Mouse (Mus musculus) kidney, postnatal 14 days (tissue): Measurements from ENCODE around the gene Uri1.
A peak's percentile ranks its signal among the peaks of the same experiment; 100 is the strongest.

Experiments
- DNase-seq: peaks from one replicate; pipeline ENCODE4 v3.0.0; 2022; ENCODE audit warnings: mixed read lengths

Uri1 gene

DNA sequence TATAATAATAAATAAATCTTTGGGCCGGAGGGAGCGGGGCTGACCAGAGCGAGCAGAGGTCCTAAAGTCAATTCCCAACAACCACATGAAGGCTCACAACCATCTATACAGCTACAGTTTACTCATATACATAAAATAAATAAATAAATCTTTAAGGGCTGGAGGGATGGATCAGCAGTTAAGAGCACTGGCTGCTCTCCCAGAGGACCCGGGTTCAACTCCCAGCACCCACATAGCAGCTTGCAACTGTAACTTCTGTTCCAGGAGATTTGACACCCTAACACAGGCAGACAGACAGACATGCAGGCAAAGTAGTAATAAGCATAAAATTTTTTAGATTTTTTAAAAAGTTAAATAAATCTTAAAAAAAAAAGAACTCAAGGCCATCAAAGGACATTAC is 10.5 kb downstream of the Uri1 start:
- no peak for DNase-seq

DNA sequence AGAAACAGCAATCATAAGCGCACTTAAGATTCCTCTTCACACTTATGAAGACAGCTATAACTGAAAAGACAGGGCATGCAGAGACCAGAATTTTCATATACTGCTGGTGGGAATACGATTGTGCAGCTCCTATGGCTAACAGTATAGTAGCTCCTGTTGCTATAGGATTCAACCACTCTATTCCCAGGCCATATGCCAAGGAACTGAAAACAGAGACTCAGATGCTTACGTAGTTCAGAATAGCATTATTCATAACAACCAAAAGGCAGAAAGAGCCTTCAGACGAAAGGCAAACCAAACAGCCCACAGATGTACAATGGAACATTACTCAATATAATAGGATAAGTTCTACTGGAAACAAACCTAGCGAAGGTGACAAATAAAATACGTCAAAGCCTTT is 15.0 kb downstream of the Uri1 start:
- no peak for DNase-seq

DNA sequence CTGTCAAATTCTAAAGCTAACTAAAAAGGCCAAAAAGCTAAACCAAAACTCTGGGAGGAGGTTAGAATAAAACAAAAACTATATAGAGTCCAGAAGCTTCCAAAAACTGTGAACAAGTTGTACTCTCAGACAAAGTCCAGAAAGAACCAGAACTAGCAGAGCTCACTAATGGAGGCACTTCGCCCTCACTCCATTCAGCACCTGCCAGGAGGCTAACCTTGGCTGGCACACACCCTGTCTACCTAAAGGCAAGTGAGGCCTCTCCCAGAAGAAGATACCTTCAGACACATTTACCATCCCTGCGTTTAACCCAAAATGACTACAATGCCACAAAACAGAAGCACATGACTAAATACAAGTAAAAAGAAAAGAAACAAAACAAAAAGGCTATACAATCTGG is 20.9 kb downstream of the Uri1 start:
- peak; percentile 14 for DNase-seq

DNA sequence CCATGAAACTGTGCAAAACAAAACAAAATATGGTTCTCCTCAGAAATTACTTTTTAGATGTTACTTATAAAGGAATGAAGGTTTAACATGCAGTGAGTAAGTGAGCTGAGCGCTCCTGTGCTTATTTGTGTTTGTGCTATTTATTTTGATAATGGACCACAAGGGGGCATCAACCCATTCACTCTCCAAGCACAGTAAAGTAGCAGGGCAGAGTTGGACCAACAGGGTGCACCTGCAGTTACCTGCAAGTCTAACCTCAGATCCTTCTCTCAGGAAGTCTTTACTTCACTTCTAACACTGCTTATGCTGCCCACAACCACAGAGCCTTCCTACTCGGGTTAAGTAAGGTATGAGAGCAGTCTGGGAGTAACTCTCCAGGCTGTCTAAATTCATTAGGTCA is 23.7 kb downstream of the Uri1 start:
- peak; percentile 13 for DNase-seq

DNA sequence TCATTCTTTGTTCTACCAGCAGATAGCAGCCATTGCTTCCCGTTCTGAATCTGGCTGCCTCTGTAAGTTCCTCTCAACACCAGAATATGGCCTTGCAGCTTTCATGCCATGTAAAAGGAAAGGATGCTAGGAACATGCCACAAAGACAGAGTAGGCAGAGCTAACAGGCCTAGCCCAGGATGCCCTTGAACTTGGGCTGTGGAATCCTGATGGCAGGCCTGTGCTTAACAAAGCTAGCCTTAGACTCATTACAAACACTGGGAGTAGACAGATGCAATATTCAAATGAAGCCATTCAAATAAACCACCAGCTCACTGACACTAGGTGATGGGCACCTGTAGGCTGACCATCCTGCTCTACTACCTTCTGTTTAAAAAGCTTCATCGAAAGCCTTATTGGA is 30.5 kb downstream of the Uri1 start:
- DNase-seq, result no peak

DNA sequence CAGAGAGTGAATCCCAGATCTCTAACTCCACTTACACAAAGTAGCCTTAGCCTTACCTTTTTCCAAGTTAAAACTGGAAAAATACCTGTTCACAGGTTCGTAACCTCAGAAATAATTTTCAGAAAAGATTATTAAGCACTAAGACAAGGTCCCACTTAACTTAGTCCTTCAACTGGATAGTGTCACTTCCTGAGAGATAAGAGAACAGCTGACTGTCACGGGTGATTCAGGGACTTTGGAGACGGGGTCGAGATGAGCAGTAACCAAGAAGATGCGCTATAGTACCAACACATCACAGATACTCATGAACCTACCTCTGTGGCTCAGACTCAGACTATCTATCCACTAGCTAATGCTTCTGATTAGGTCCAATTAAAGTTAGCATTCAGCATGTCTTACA is 38.5 kb downstream of the Uri1 start:
- DNase-seq, result no peak

DNA sequence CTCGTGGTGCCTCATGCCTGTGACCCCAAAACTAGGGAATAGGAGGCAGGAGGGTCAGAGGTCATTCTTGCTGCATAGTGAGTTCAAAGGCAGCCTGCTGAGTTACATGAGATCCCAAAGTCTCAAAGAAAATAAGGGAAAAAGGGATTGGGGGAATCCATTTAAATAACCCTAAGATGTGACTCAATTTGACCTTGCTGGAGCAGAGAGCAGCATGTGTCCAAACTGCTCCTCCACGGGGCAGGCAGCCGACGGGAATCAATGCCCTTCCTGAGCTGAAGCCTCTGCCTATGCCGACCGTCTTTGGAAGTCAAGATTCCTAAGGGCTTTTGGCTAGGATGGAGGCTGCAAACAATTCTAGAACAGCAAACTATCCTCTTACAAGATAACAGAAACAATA is 39.9 kb downstream of the Uri1 start:
- DNase-seq, result no peak

DNA sequence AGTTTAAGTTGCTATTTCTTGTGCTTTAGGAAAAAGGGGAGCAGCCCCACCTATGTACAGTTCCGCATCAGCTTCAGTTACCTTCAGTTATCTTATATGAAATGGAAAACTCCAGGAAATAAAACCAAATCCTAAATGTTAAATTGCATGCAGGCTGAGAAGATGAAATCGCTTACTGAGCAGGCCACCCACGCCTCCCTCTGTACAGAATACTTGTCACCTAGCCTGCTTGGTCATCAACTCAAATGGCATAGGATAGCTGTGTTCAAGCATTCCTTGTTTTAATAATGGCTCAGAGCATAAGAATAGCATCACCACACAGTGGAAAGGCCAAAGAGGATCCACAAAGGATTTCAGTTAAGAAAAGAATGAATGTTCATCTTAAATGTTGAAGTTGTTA is 43.6 kb downstream of the Uri1 start:
- DNase-seq, result no peak

DNA sequence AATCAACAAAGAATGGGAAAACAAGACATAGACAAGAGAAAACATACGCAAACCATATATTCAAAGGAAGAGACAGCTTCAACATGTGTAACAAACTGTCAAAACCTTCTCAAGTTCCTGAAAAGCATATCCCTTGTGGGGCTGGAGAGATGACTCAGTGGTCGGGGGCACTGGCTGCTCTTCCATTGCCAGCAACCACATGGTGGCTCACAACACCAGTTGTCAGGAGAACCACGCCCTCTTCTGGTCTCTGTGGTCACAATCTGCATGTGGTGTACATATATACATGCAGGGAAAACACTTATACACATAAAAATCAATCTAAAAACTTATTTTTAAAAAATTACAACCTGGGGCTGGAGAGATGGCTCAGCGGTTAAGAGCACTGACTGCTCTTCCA is 44.9 kb downstream of the Uri1 start:
- no peak for DNase-seq

DNA sequence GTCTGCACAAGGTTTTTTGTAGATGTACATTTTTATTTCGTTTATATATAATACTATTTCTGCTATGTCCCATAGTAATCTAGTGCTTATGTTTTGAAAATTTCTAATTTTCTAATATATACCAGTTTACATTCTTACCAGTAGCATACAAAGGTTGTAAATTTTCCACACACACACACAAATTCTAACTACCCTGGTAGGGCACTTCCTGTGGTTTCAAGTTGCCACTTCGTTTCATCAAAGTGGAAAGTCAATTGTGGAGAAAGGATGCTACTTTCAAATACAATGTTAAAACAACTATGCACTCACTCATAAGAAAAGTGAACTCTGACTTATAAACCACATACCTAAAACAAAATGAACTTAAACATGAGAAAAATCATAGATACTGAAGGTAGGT is 45.7 kb downstream of the Uri1 start:
- DNase-seq, result no peak

DNA sequence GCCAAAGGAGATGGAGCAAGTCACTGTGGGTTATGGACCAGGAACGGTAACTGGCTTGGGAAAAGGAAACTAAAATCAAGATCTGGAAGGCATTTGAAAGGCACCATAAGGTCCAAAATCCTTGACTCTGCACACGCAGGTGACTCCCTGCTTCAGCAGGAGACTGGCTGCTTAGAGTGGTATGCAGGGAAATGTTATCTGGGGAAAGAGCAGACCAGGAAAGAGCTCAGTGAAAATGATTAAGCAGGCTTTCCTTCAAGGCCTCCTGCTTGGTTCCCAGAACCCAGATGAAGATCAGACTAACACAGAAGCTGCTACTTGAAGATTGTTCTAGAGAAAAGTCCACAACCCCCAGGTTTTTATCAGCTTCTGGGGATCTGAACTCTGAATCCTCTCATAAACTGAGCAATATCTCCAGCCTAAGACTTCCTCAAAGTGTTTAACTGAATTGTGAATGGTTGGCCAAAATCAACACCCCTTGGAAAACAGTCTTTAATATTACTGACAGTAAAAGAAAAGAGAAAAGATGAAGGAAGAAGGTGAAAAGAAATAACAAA is 50.3 kb downstream of the Uri1 start:
- DNase-seq, result no peak

DNA sequence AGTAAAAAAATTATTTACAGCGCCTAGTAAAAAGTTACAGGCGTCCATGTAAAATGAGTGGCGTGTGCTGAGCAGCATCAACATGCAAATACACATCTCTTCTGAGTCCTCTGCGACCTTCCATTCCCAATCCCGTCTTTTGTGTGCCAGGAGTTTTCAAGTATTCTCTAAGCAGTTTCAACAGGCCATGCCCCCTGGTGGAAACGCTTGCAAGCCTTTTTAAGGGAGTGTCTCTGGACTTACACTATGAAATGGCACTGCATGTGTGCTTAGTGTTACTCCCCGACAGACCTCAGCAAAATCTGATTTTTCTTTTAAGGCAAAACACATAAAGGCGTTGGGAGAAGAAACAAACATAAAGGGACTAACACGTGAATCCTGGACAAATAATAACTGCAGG is 50.8 kb downstream of the Uri1 start:
- no peak for DNase-seq

DNA sequence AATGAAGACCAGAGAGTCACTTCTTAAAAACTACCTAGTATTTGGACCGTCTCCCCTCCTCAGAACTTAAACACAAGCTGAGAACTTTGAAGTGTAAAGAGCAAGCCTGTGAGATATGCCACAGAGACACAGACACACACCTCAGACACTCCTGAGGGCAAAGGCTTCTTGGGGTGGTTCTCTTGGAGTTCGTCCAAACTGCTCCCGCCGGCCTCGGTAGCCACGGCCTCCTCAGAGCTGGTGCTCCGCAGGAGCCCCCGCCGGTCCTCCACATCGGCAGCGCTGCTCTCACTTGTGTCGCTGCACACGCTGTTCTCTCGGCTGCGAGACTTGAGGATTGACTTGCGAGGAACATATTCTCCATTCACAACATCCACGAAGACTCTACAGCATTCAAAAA is 61.0 kb downstream of the Uri1 start:
- DNase-seq, result peak; percentile 53

DNA sequence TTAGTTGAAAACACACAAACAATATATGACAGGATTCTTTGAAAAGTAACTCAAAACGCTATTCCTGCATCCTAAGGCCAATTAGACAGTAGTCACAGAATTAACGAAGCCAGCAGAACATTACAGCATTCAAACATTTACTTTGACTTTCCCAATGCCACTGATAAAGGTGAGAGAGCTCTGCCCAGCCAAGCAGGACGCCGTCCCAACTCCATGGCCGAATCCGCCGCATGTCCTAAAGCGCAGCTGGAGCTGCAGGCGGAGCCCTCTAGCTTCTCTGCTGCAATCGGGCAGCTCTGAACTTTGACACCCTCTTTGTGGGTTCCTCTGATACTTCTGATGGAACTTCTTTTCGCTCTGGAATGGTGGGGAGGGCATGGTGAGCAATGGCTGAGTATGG is 62.1 kb downstream of the Uri1 start:
- DNase-seq, result no peak

DNA sequence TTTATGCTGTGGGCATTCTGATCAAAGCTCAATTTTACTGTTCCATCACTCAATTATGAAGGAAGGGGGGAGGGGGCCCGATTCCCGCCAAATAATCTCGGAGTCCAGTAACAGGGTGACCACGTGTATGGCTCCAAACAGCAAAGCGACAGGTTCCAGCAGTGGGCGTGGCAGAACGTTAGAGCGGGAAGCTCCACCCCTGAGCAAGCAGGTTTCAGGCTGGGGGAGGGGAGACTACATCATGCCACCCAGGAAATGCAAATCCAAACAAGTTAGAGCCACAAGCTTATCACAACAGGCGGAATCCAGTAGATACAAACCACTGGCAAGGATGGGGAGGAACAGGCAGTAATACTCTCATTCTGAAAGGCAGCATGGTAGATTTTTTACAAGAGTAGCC is 71.5 kb downstream of the Uri1 start:
- no peak for DNase-seq

DNA sequence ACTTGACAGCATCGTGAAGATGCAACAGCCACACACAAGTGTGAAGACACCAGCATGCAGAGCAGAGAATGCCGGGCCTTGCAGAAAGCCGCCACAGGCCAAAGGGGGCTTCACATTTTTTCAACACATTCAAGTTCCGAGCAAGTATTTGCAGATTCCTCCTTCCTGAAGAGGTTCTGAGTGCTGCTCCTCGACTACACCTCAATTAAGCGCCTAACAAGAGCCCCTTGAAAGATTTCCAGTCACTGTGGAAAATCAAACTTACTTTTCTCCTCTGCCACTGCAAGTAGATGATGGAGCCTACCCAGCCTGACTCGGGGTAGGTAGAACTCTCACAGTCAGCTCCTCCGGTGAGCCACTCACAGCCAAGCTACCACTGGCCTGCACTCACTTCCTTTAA is 86.9 kb downstream of the Uri1 start:
- no peak for DNase-seq

DNA sequence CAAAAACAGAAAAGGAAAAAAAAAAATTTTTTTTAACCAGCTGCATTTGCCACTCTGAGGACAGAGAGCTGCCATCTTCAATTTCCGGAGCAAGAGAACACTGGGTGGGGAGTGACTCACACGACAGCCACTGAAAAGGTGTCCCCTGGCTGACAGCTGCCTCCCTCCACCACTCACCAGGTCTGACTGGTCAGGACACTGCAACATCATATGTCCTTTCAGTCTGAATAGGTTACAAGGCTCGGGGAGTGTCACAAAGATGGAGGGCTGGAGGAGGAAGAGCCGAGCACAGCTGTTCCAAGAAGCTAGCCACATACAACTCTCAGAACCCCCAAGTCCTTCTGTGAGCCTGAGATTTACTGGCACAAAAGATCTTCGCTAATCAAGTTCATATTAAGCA is 87.6 kb downstream of the Uri1 start:
- no peak for DNase-seq

DNA sequence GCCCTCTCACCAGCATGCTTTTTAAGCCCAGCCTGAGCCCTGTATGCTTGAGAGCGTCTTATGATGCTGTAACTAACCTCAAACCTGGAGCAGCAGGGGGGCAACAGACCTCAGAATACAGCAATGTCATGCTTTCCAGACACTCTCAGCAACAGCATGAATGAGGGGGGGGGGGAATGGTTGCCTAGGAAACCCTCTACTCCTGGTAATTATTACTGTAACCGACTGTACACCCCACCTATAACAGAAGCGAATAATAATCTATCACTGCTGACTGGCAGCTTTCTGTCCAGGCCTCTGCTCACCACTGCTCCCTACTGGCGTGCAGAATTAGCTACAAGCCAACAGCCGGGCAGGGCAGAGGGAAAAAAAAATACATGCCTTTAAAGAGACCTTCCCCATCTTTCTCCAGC is 88.6 kb downstream of the Uri1 start:
- peak; percentile 21 for DNase-seq

DNA sequence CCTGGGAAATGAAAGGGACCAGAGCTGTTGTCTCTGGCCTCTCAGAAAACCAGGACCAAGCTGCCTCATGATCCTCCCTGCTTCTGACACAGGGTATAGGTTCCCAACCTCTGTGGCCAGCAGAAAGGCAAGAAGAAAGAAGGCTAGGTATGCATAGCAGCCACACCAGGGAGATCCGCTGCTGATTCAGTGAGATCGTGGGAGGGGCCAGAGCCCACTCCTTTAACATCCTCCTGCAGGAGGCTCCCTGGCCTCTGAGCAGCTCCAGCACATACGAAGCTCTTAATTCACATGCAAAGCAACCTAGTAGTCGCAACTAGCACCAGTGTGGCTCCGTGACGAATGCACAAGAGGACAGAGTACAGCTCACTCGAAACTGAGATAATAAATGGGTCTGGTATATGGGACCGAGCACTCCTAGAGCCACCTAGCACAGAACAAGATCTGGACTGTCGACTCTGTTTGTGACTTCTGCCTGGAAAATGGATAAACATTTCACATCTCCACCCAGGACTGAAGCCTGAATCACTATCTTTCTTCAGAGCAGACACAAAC is 89.5 kb downstream of the Uri1 start:
- DNase-seq, result no peak

DNA sequence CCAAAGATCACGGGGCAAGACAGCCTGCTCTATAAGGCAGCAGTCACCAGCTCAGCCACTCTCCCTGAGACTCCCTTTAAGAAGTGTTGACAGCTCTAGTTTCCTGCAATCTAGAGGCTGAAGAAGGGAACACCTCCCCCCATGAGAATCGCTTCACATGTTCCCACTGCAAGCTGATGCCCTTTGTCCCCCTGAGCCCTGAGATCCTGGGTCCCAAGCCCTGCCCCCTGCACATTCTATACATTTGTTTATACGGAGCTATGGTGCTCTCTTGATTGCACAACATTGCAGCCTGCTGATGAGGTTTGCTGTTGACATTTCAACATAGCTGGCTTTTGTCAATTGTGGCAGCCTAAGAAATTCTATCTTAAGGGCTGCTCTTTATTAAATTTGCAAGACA is 91.7 kb downstream of the Uri1 start:
- DNase-seq, result no peak

DNA sequence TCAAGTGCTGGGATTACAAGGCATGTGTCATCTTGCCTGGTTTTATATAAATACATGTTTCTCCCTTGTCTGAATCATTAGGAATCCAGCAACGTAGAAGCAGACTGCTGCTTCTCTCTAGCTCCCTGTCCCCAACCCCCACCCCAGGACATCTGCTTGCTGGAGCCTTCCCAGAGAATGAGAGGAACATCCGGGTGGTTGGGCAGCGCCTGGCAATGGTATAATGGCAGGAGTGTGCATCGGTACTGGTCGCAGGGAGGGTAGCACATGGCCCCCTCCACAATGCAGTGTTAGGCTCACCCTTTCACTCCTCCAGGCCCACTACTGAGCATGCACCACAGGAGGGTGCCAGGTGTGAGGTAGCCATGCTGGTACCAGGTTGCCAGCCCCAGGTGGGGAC is 93.6 kb downstream of the Uri1 start:
- DNase-seq, result no peak

DNA sequence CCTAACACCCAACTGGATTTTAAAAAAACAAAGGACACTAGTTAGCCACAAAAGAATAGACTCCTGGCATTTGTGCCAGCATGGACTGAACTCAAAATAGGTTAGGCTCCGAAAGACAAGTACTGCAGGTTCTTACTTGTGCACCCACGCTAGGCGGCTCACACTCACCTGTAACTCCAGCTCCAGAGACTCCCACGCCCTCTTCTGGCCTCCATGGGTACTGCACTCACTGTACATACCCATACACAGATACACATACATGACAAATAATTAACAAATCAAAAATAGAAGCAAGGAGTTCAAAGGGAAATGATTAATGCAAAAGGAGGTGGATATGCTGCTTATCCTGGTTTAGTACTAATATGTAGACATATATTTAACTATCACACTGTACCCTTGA is 100.4 kb downstream of the Uri1 start:
- DNase-seq, result no peak

DNA sequence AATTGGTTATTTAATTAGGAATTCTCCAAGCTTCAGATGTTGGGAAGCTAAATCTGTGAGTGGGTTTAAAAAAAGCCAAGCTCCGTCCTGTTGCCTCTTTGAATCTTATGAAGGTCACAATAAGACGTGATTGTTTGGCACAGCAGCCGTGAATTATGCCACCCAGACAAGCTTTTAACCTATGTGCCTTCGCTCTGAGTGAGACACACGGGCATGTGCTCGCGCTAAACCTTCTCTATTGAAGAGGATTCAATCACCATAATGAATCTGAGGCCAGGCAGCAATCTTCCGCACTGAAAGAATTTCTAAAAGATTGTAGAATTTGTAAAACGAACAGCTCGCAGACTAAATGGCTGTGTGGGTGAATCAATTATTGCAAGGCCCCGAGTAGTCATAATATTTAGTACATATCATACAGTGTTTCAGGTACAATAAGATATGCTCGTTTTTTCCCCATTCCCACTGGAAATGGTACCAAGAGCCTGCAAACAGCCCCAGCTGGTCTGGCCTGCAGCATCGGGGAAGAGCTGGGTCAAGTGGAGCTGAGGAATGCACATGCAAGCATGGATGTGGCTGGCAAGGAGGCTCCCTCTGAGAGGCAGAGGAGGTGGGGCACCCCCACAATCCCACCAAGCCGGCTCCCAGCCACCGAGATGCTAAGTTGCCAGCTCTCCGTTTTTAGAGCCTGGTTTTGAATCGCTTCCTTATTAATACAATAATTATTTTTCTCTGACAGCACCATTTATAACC is 101.5 kb downstream of the Uri1 start:
- no peak for DNase-seq

DNA sequence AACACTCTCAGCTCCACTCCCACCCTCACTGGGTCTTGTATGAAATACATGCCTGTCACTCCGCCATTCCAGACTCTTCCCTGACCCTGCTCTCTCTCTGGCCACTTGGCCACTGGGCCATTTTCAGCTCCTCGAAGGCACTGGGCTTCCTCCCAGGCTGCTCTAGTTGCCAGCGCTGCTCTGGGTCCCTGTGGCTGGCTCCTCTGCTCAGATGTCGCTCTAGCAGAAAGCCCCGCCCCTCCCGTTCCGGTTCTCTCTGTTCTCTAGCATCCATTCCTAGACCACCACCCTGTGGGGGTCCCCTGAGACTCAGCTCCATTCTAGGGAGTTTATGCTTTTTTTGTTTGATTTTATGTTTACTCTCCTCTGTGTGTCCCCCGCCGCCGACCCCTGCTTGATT is 104.4 kb downstream of the Uri1 start:
- no peak for DNase-seq
